Mouse (Mus musculus): Measurements from ENCODE around the gene Itpr3.

Gene Itpr3

GRCm38 (mm10) chr17:27056812-27057516, at the start of gene Itpr3:
Gene Itpr3 (plus strand): TSS chr17:27057304.
- no peak for DNase-seq (ENCODE audit: low read depth)

GRCm38 (mm10) chr17:27008277-27008676, 48.8 kb upstream of the Itpr3 start:
- no peak for DNase-seq (ENCODE audit: low read depth)

GRCm38 (mm10) chr17:27011167-27011566, 45.9 kb upstream of the Itpr3 start:
- no peak for DNase-seq (ENCODE audit: low read depth)

- peak; percentile 68 for DNase-seq (ENCODE audit: low read depth)
Measured at GRCm38 (mm10) chr17:27011998-27012672, 45.0 kb upstream of the Itpr3 start.

- no peak for DNase-seq (ENCODE audit: low read depth)
Measured at GRCm38 (mm10) chr17:27012909-27013308, 44.2 kb upstream of the Itpr3 start.

GRCm38 (mm10) chr17:27017564-27018499, 39.3 kb upstream of the Itpr3 start:
- peak; percentile 91 for DNase-seq (ENCODE audit: low read depth)

- DNase-seq (ENCODE audit: low read depth), result no peak
Measured at GRCm38 (mm10) chr17:27018555-27019196, 38.4 kb upstream of the Itpr3 start.

- no peak for DNase-seq (ENCODE audit: low read depth)
Measured at GRCm38 (mm10) chr17:27021076-27021475, 36.0 kb upstream of the Itpr3 start.

GRCm38 (mm10) chr17:27021736-27022135, 35.4 kb upstream of the Itpr3 start:
- no peak for DNase-seq (ENCODE audit: low read depth)

- DNase-seq (ENCODE audit: low read depth), result no peak
Measured at GRCm38 (mm10) chr17:27023342-27023741, 33.8 kb upstream of the Itpr3 start.

GRCm38 (mm10) chr17:27025326-27025902, 31.7 kb upstream of the Itpr3 start:
- no peak for DNase-seq (ENCODE audit: low read depth)

GRCm38 (mm10) chr17:27025951-27026350, 31.2 kb upstream of the Itpr3 start:
- no peak for DNase-seq (ENCODE audit: low read depth)

GRCm38 (mm10) chr17:27027460-27028283, 29.4 kb upstream of the Itpr3 start:
- no peak for DNase-seq (ENCODE audit: low read depth)

GRCm38 (mm10) chr17:27028284-27028795, 28.8 kb upstream of the Itpr3 start:
- peak; percentile 76 for DNase-seq (ENCODE audit: low read depth)

GRCm38 (mm10) chr17:27028909-27029308, 28.2 kb upstream of the Itpr3 start, which contains the start of gene Bak1:
Gene Bak1 (minus strand): TSS chr17:27029009.
- DNase-seq (ENCODE audit: low read depth), result no peak

GRCm38 (mm10) chr17:27029431-27029830, 27.7 kb upstream of the Itpr3 start:
- DNase-seq (ENCODE audit: low read depth), result no peak

GRCm38 (mm10) chr17:27030896-27031295, 26.2 kb upstream of the Itpr3 start:
- no peak for DNase-seq (ENCODE audit: low read depth)

GRCm38 (mm10) chr17:27032328-27032727, 24.8 kb upstream of the Itpr3 start:
- DNase-seq (ENCODE audit: low read depth), result no peak

- peak; percentile 78 for DNase-seq (ENCODE audit: low read depth)
Measured at GRCm38 (mm10) chr17:27032869-27033268, 24.2 kb upstream of the Itpr3 start.

- no peak for DNase-seq (ENCODE audit: low read depth)
Measured at GRCm38 (mm10) chr17:27036465-27036864, 20.6 kb upstream of the Itpr3 start.
